Mouse (Mus musculus) right cerebral cortex, postnatal 4 days (tissue): ENCODE measurements around the gene Aldh18a1.
"Not testable (repeated sequence)": the region's sequence is repeated elsewhere in the genome, so short reads cannot be mapped to it uniquely, and the experiment has no call there.

Experiments
- DNase-seq: peaks from one replicate; pipeline ENCODE4 v3.0.0-alpha.2; 2022

The Aldh18a1 gene

DNA sequence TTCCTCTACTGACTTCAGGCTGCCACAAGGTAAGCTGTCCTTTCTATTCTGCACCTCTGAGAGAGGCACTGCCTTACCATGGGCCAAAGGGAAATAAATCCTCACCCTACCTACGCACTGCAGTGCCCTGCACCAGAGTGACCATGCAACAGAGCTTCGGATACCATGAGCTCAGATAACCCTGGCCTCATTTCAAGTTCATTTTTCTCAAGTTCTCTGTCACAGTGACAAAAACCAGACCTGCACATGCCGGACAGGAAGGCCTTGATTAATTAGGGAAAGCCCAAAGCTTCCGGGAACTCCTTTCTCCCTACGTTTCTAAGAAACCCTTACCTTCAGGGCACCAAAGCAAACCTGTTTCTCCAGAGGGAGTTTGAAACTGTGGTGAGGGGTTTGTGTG lies 6.6 kb downstream of the Aldh18a1 start:
- DNase-seq, result no peak

DNA sequence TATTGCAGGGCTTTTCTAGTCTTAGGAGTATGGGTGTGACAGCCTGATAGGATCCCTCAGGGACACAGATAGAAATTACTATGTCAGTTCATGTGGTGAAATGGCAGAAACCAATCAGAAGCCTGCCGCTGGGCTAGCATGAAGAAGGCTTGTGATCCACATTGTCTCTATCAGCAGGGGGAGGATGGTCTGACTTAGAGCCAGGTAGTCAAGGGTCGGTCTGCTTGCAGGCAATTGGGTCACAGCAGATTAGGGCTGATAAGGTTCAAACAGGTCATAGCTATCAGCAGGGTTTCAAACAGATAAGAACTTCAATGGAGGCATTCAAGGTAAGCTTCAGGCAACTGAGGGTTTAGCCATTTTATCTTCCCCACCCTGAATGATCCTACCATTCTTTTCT lies 7.4 kb downstream of the Aldh18a1 start:
- no peak for DNase-seq

- no peak for DNase-seq
Measured at GRCm38 (mm10) chr19:40575438-40575837, 12.8 kb downstream of the Aldh18a1 start.

DNA sequence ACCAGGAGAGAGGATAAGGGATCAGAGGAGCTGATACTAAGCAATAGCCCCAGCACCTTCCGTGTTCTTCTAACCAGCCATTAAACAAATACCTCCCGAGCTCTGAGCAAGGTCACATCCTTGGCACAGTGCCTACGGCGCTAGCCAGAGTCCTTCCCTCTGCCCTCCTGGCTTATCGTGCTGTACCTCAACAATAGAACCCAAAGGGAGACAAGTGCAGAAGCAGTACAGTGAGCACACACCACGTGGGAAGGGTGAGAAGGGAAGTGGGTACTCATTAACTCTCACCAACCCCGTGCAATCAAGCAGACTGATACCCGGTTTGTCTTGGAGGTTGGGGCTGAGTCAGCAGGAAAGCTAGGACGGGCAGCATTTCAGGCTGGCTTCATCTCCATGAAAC lies 17.5 kb downstream of the Aldh18a1 start:
- no peak for DNase-seq

GRCm38 (mm10) chr19:40567616-40568015 lies 20.6 kb downstream of the Aldh18a1 start:
- no peak for DNase-seq

DNA sequence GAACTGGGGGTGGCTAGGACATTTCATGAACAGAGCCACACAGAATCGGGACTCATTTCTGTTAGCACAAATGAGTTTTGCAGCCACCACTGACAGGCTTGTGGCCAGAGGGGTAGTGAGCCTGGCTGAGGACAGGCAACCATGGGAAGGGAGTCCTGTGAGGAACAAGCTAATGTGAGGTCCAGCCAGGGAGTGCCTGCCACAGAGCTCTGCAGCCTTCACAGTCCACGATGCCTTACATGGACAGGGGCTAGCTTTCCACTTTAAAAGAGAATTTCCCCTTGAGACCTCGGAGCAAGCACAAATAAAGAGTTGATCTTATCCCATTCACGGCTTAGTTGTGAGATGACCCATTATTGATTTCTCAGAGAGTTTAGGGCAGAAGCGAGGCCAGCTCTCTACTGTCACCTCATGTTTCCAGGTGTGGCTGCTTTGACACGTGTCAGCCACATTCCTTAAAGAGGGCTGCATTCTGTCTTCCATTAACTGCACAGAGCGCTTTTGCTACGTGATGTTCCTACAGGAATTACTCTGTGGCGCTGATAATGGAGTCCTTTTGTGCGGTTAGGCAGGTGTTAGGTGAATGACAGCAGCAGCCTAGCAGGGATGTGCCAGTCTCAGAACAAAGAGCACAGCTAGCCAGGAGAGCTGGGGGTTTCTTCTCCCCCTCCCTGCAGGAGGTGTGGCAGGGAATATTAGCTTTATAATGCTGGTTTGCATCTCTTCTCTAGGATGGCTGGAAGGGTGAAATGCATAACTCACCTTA lies 24.2 kb downstream of the Aldh18a1 start:
- no peak for DNase-seq

DNA sequence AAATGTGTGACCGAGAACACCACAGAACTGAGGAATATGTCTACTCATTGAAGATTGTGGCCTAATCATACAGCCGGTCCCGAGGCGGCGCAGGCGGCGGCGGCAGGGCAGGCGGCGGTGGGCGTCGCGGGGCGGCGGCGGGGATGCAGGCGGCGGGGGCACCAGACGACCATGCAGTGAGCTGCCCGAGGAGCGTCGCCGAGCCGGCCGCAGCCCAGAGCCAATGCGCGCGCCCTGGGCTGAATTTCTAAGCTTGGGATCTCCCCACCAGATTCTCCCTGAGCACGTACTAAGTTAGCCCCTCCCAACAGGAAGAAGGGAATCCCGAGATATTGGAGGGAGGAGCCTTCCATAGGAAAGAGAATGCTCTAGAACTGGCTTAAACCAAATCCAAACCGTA lies 26.7 kb downstream of the Aldh18a1 start:
- DNase-seq, result not testable (repeated sequence)

GRCm38 (mm10) chr19:40556029-40556428 lies 32.2 kb downstream of the Aldh18a1 start:
- no peak for DNase-seq

DNA sequence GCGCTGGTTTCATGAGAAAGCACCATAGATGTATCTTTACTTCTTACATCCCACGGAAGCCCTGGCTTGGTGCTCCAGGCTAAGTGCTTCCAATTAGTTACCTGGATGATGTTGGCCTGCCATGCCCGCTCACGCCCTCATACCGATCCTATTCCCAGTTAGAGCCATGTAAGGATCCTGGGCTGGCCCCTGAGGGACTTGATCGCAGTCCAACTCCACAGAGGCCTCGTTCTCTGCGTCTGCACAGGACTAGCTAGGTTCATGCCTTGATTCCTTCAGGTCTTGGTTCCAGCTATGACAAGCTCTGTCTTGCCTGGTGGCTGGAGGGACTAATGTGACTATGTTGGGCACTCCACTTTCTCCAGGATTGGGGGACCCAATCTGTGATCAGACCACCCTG lies 33.1 kb downstream of the Aldh18a1 start:
- DNase-seq, result no peak

- no peak for DNase-seq
Measured at GRCm38 (mm10) chr19:40554343-40554742, 33.9 kb downstream of the Aldh18a1 start.

DNA sequence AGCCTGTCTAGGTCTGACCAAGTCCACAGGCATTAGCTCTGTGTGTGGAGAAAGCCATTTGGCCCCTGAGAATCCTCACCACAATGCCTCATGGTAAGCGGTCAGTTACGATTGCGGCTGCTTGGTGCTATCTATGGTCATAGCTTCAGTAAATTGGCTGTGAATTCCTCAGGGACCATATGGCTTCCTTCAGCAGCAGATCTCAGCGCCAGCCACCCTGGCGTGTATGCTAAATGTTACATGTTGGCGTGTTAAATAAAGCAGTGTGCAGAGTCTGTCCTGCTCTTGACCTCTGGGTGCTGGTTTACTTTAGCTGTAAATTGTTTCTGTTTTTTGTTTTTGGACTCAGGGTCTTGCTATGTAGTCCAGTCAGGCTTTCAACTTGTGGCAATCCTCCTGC lies 34.4 kb downstream of the Aldh18a1 start:
- DNase-seq, result no peak

- DNase-seq, result no peak
Measured at GRCm38 (mm10) chr19:40553014-40553789, 35.1 kb downstream of the Aldh18a1 start.

GRCm38 (mm10) chr19:40549516-40550135 lies 38.6 kb downstream of the Aldh18a1 start:
- no peak for DNase-seq

GRCm38 (mm10) chr19:40548796-40549515 lies 39.3 kb downstream of the Aldh18a1 start:
- DNase-seq, result no peak

- DNase-seq, result no peak
Measured at GRCm38 (mm10) chr19:40548386-40548785, 39.9 kb downstream of the Aldh18a1 start.

DNA sequence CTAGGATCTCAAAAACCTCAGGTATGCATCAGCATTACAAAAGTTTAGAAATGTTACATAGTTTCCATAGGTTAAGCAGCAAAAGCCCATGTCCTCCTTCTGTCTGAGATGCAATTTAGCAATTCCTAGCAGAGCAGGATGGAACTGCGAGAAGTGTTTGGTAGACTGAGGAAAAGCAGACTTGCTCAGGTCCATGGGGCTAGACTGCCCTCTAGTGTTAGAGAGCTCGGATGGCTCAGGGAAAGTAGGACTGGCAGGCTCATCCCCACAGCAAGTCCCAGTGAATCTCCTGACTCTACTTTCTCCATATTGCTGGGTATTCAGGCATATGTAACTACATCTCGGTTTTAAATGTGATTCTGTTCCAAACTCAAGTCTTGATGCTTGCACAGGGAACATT lies 43.4 kb downstream of the Aldh18a1 start:
- peak; percentile 63 for DNase-seq

GRCm38 (mm10) chr19:40542776-40543175 lies 45.5 kb downstream of the Aldh18a1 start:
- DNase-seq, result no peak

DNA sequence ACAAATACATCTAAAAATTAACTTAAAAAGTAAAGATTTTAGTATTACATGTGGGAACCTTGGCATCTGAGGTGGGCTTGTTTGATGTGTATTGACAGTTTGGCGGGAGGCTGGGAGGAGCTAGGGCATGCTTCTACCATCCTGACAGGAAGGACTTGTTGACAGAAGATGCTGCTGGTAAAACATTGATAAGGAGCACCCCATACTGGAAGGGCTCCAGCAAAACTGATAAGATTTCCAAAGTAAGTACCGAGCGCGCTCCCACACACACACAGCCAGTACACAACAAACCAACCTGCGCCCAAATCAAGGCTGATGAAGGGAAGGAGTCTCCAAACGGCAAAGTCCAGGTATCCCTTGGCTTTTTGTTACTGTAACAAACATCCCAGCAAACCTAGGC lies 51.7 kb downstream of the Aldh18a1 start:
- no peak for DNase-seq

GRCm38 (mm10) chr19:40532525-40532924 lies 55.7 kb downstream of the Aldh18a1 start:
- DNase-seq, result no peak

DNA sequence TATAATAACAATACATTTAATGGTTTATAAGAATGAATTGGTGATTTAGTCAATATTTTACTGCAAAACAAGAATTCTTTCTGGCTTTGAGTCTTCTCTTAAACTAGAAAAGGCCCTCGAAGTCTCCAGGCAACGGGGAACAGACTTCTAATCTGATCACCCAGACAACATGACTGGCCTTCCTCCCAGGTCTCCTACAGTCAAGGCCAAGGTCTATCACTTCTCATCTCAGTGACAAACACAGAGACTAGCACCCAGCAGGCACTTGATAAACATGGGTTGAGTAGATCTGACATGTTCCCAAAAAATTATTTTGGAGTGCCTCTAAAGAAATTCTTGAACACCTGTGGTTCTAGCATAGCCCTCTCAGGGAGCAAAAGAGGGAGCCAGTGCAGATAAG lies 57.9 kb downstream of the Aldh18a1 start:
- no peak for DNase-seq

- DNase-seq, result no peak
Measured at GRCm38 (mm10) chr19:40528254-40528653, 60.0 kb downstream of the Aldh18a1 start.

GRCm38 (mm10) chr19:40526367-40527014 lies 61.8 kb downstream of the Aldh18a1 start:
- no peak for DNase-seq
